In genomic region chr11:106789649-106790048, GRCm38 (mm10) we compare ENCODE assay signal across 7 mouse cellular contexts. TPM values are rescaled to one million over a fixed set of nuclear protein-coding genes. Genes with fewer than 3 reads are reported as not detected.
DNase-seq lines count a peak whose midpoint lies in the region; ATAC-seq and TF ChIP-seq lines count a peak whose summit lies in the region.

No protein-coding gene starts in this region.

- TF ChIP-seq CTCF in left cerebral cortex, adult 2 months (IDR thresholded peaks at IDR 0.05): no peak
- TF ChIP-seq CTCF in midbrain, postnatal 0 days (IDR thresholded peaks at IDR 0.05): no peak

- no peaks in the 10 kb centered on the region for H3K27me3 ChIP-seq in hindbrain, embryonic 13.5 days
- no peaks in the 10 kb centered on the region for H3K27me3 ChIP-seq in midbrain, postnatal 0 days (ENCODE audit: insufficient read depth, low read length)

- H3K9me3 ChIP-seq in hindbrain, embryonic 13.5 days: no peaks in the 10 kb centered on the region
- H3K9me3 ChIP-seq in midbrain, postnatal 0 days (ENCODE audit: low read length): no peaks in the 10 kb centered on the region

- peak overlapping the region; percentile 100 for H3K9ac ChIP-seq in hindbrain, embryonic 13.5 days
- peak overlapping the region; percentile 99 for H3K9ac ChIP-seq in midbrain, postnatal 0 days (replicated peaks; ENCODE audit: low read length, poor library complexity, severe bottlenecking)

- no peak for ATAC-seq in hindbrain, embryonic 13.5 days (ENCODE audit: low FRiP score)
- ATAC-seq in midbrain, postnatal 0 days (ENCODE audit: low FRiP score): no peak
- ATAC-seq in activated CD4-positive, CD25-positive, alpha-beta regulatory T cell, adult 4 months: no peak

- peak overlapping the region; percentile 98 for H3K4me3 ChIP-seq in left cerebral cortex, adult 2 months
- H3K4me3 ChIP-seq in hindbrain, embryonic 13.5 days: peak overlapping the region; percentile 89
- H3K4me3 ChIP-seq in midbrain, postnatal 0 days (ENCODE audit: low read depth, low read length): peak overlapping the region; percentile 67

- peaks cover 37% of the 10 kb centered on the region for H3K36me3 ChIP-seq in hindbrain, embryonic 13.5 days
- H3K36me3 ChIP-seq in midbrain, postnatal 0 days (ENCODE audit: insufficient read depth, low read length): peaks cover 7% of the 10 kb centered on the region; the same call in 1 of the 2 replicates

- H3K4me2 ChIP-seq in hindbrain, embryonic 13.5 days: peak overlapping the region; percentile 75
- peak overlapping the region; percentile 50 for H3K4me2 ChIP-seq in midbrain, postnatal 0 days (ENCODE audit: low read depth, low read length, poor library complexity, severe bottlenecking)

- peaks cover 31% of the 10 kb centered on the region for H3K4me1 ChIP-seq in hindbrain, embryonic 13.5 days (replicated peaks)
- peaks cover 5% of the 10 kb centered on the region; the same call in 1 of the 2 replicates for H3K4me1 ChIP-seq in midbrain, postnatal 0 days (ENCODE audit: insufficient read depth, low read length)

- WGBS in hindbrain, embryonic 13.5 days: 0% methylated on average over 6 of the region's 6 CpGs
- 0% methylated on average over 6 of the region's 6 CpGs for WGBS in midbrain, postnatal 0 days

- DNase-seq in left cerebral cortex, adult 2 months (ENCODE audit: extremely low spot score in 1 of 2, low spot score in 2 of 2): no peak
- no peak for DNase-seq in left cerebral cortex, postnatal 10 days (ENCODE audit: extremely low spot score in 1 of 2, low spot score in 2 of 2)
- DNase-seq in c-Kit-positive CD71-positive TER-119-positive erythroid progenitor cells, embryonic 14.5 days (ENCODE audit: low spot score): peak; percentile 37
- DNase-seq in midbrain, postnatal 0 days (ENCODE audit: low spot score): peak; percentile 69
- DNase-seq in spleen, adult 18-20 months: no peak

- H3K27ac ChIP-seq in left cerebral cortex, adult 2 months: peak overlapping the region; percentile 100
- peak overlapping the region; percentile 99 for H3K27ac ChIP-seq in hindbrain, embryonic 13.5 days
- peak overlapping the region; percentile 98 for H3K27ac ChIP-seq in midbrain, postnatal 0 days (ENCODE audit: low read depth, low read length)

- intact Hi-C loops in left cerebral cortex, adult 2 months (cut with DNase I): loop anchor here (2.0 to 5.0 kb wide), 5 partner anchors 33 to 517 kb away; partner anchors contain the start of genes 1810010H24Rik, Kpna2, Smarcd2 and Smurf2
- intact Hi-C loops in left cerebral cortex, postnatal 10 days (cut with DNase I): loop anchor here (10.0 kb wide), 1 partner anchor 195 kb away; no protein-coding TSS in a partner anchor

RNA-seq across cellular contexts. Expression of gene Cep95, which starts 0.6 kb away (rescaled TPM):
- 10 to 100 TPM; 12.6 to 15.1 TPM for total RNA-seq in left cerebral cortex, adult 2 months (2021)
- total RNA-seq in left cerebral cortex, postnatal 10 days (2021): 10 to 100 TPM in 1 of 2 experiments, 1 to 10 TPM in 1; 8.7 to 10.3 TPM
- 15.7 and 18.2 TPM in 2 replicates for polyA plus RNA-seq in hindbrain, embryonic 13.5 days (2015; fragmentation: Nextera tagmentation; extraction: Ambion mirVana)
- 6.0 and 13.3 TPM in 2 replicates for total RNA-seq in midbrain, postnatal 0 days (2014; rRNA removed)
- polyA plus RNA-seq in midbrain, postnatal 0 days (2015; fragmentation: Nextera tagmentation; extraction: Ambion mirVana): 6.0 and 7.9 TPM in 2 replicates
- 10 to 100 TPM; 26.9 to 33.3 TPM for polyA plus RNA-seq in activated CD4-positive, CD25-positive, alpha-beta regulatory T cell, adult 4 months (2017; shearing (Covaris generic))

RNA-seq across cellular contexts. Expression of gene Ddx5, which starts 0.7 kb away (rescaled TPM):
- total RNA-seq in left cerebral cortex, adult 2 months (2021): 100 to 1,000 TPM; 652 to 679 TPM
- 100 to 1,000 TPM; 607 to 644 TPM for total RNA-seq in left cerebral cortex, postnatal 10 days (2021)
- 431 and 450 TPM in 2 replicates for polyA plus RNA-seq in hindbrain, embryonic 13.5 days (2015; fragmentation: Nextera tagmentation; extraction: Ambion mirVana)
- 408 and 459 TPM in 2 replicates for total RNA-seq in midbrain, postnatal 0 days (2014; rRNA removed)
- 260 and 301 TPM in 2 replicates for polyA plus RNA-seq in midbrain, postnatal 0 days (2015; fragmentation: Nextera tagmentation; extraction: Ambion mirVana)
- 100 to 1,000 TPM; 413 to 476 TPM for polyA plus RNA-seq in activated CD4-positive, CD25-positive, alpha-beta regulatory T cell, adult 4 months (2017; shearing (Covaris generic))

RNA-seq across cellular contexts. Expression of gene Polg2, which starts 10.3 kb away (rescaled TPM):
- total RNA-seq in left cerebral cortex, adult 2 months (2021): 1 to 10 TPM; 3.2 to 4.2 TPM
- total RNA-seq in left cerebral cortex, postnatal 10 days (2021): 1 to 10 TPM; 4.1 to 4.6 TPM
- 9.1 and 9.7 TPM in 2 replicates for polyA plus RNA-seq in hindbrain, embryonic 13.5 days (2015; fragmentation: Nextera tagmentation; extraction: Ambion mirVana)
- 6.6 and 9.8 TPM in 2 replicates for total RNA-seq in midbrain, postnatal 0 days (2014; rRNA removed)
- polyA plus RNA-seq in midbrain, postnatal 0 days (2015; fragmentation: Nextera tagmentation; extraction: Ambion mirVana): 9.7 and 10.5 TPM in 2 replicates
- polyA plus RNA-seq in activated CD4-positive, CD25-positive, alpha-beta regulatory T cell, adult 4 months (2017; shearing (Covaris generic)): 10 to 100 TPM; 10.2 to 14.9 TPM

RNA-seq across cellular contexts. Expression of gene Milr1, which starts 38.6 kb away (rescaled TPM):
- total RNA-seq in left cerebral cortex, adult 2 months (2021): under 1 TPM in 1 of 2 experiments, not detected in 1; 0.44 TPM
- total RNA-seq in left cerebral cortex, postnatal 10 days (2021): 1 to 10 TPM in 1 of 2 experiments, under 1 TPM in 1; 0.45 to 1.1 TPM
- polyA plus RNA-seq in hindbrain, embryonic 13.5 days (2015; fragmentation: Nextera tagmentation; extraction: Ambion mirVana): 0.78 and 1.3 TPM in 2 replicates
- 0.66 TPM in 1 of 2 replicates, not detected in the other for total RNA-seq in midbrain, postnatal 0 days (2014; rRNA removed)
- 0.37 and 0.82 TPM in 2 replicates for polyA plus RNA-seq in midbrain, postnatal 0 days (2015; fragmentation: Nextera tagmentation; extraction: Ambion mirVana)
- 10 to 100 TPM; 11.9 to 12.1 TPM for polyA plus RNA-seq in activated CD4-positive, CD25-positive, alpha-beta regulatory T cell, adult 4 months (2017; shearing (Covaris generic))

RNA-seq across cellular contexts. Expression of gene Pecam1, which starts 39.2 kb away (rescaled TPM):
- total RNA-seq in left cerebral cortex, adult 2 months (2021): 10 to 100 TPM; 17.3 to 22.0 TPM
- 10 to 100 TPM; 19.7 to 20.1 TPM for total RNA-seq in left cerebral cortex, postnatal 10 days (2021)
- polyA plus RNA-seq in hindbrain, embryonic 13.5 days (2015; fragmentation: Nextera tagmentation; extraction: Ambion mirVana): 17.4 and 17.6 TPM in 2 replicates
- 17.5 and 18.1 TPM in 2 replicates for total RNA-seq in midbrain, postnatal 0 days (2014; rRNA removed)
- polyA plus RNA-seq in midbrain, postnatal 0 days (2015; fragmentation: Nextera tagmentation; extraction: Ambion mirVana): 9.8 and 11.1 TPM in 2 replicates
- polyA plus RNA-seq in activated CD4-positive, CD25-positive, alpha-beta regulatory T cell, adult 4 months (2017; shearing (Covaris generic)): 100 to 1,000 TPM; 102 TPM

Comparison
In these comparisons a context has a peak if more than half of its experiments do, and no peak if none do; other contexts are left out.
1. DNase-seq: peak in c-Kit-positive CD71-positive TER-119-positive erythroid progenitor cells, embryonic 14.5 days (single experiment) and midbrain, postnatal 0 days (single experiment); none in left cerebral cortex, adult 2 months (0 of 2), left cerebral cortex, postnatal 10 days (0 of 2) and spleen, adult 18-20 months (0 of 2).
2. Peak in every context shown above with its lines, with median percentiles within 50 percentile points of each other: H3K27ac ChIP-seq and H3K4me3 ChIP-seq.